In the genomic region with DNA sequence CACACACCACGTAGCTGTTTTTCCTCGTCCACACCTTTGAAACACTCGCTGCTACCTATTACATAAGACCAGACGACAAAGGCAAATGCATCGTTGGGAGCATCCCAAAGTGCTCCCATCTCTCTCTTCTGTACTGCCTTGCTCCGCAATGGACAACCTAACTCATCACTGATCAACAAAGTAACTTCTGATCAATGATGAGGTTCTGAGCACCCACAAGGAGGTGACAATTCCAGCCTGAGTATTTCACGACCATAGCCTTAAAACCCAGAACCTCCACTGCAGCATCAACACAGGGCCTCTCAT, we compare ENCODE assay signal across 8 mouse cellular contexts. TPM values are rescaled to one million over a fixed set of nuclear protein-coding genes. Genes with fewer than 3 reads are reported as not detected.
DNase-seq lines count a peak whose midpoint lies in the region; ATAC-seq and TF ChIP-seq lines count a peak whose summit lies in the region.

No protein-coding gene starts in this region.

- peaks cover 49% of the 10 kb centered on the region for H3K36me3 ChIP-seq in E14TG2a.4 (ENCODE audit: insufficient read depth, low read length)
- H3K36me3 ChIP-seq in forebrain, embryonic 14.5 days (ENCODE audit: control insufficient read depth, insufficient read depth, low read length) = no peaks in the 10 kb centered on the region
- H3K36me3 ChIP-seq in limb, embryonic 15.5 days = no peaks in the 10 kb centered on the region

- ATAC-seq in cerebellum, adult (ENCODE audit: insufficient number of reproducible peaks, low FRiP score, low TSS enrichment) = no peak
- ATAC-seq in forebrain, embryonic 14.5 days = no peak
- no peak for ATAC-seq in limb, embryonic 15.5 days (ENCODE audit: insufficient number of reproducible peaks, low FRiP score, low TSS enrichment, low read depth)

- H3K9ac ChIP-seq in forebrain, embryonic 14.5 days (ENCODE audit: low read length) = peak overlapping the region; percentile 97
- H3K9ac ChIP-seq in limb, embryonic 15.5 days = no peak overlapping the region

- peaks cover 15% of the 10 kb centered on the region for H3K27me3 ChIP-seq in E14TG2a.4 (ENCODE audit: insufficient read depth, low read length)
- 0 out of 2 replicates have a peak, but pooled peaks cover 3% of the 10 kb centered on the region for H3K27me3 ChIP-seq in forebrain, embryonic 14.5 days (replicated peaks; ENCODE audit: control insufficient read depth, insufficient read depth, low read length)
- H3K27me3 ChIP-seq in limb, embryonic 15.5 days = peaks cover 30% of the 10 kb centered on the region

- H3K9me3 ChIP-seq in E14TG2a.4 (ENCODE audit: low read length) = no peaks in the 10 kb centered on the region
- H3K9me3 ChIP-seq in forebrain, embryonic 14.5 days (replicated peaks; ENCODE audit: control insufficient read depth, low read length) = no peaks in the 10 kb centered on the region
- H3K9me3 ChIP-seq in limb, embryonic 15.5 days = no peaks in the 10 kb centered on the region

- H3K4me3 ChIP-seq in E14TG2a.4 (replicated peaks; ENCODE audit: low read length) = peak overlapping the region; percentile 90
- peak overlapping the region; percentile 90 for H3K4me3 ChIP-seq in forebrain, embryonic 14.5 days (ENCODE audit: low read depth, low read length)
- H3K4me3 ChIP-seq in limb, embryonic 15.5 days = peak overlapping the region; percentile 74

- 30% methylated on average over 7 of the region's 7 CpGs for WGBS in forebrain, embryonic 14.5 days
- WGBS in limb, embryonic 15.5 days = 50% methylated on average over 7 of the region's 7 CpGs

- H3K4me2 ChIP-seq in forebrain, embryonic 14.5 days (ENCODE audit: low read length) = peak overlapping the region; percentile 66
- peak overlapping the region; percentile 97; the same call in 1 of the 2 replicates for H3K4me2 ChIP-seq in limb, embryonic 15.5 days

- TF ChIP-seq CTCF in E14TG2a.4 (conservative IDR thresholded peaks at IDR 0.05; ENCODE audit: low read length) = no peak

- H3K4me1 ChIP-seq in E14TG2a.4 (replicated peaks; ENCODE audit: low read depth, low read length) = peaks cover 83% of the 10 kb centered on the region
- H3K4me1 ChIP-seq in forebrain, embryonic 14.5 days (ENCODE audit: control insufficient read depth, insufficient read depth, low read length) = peaks cover 45% of the 10 kb centered on the region
- H3K4me1 ChIP-seq in limb, embryonic 15.5 days = peaks cover 42% of the 10 kb centered on the region

- peak; percentile 67 for DNase-seq in cerebellum, adult 11-12 months
- DNase-seq in forebrain, embryonic 14.5 days (ENCODE audit: low spot score) = no peak
- no peak for DNase-seq in thymus, postnatal 25 days
- no peak for DNase-seq in adrenal gland, postnatal 25 days
- no peak for DNase-seq in adrenal gland, postnatal 10 days

- no peak overlapping the region for H3K27ac ChIP-seq in forebrain, embryonic 14.5 days (ENCODE audit: low read depth, low read length)
- H3K27ac ChIP-seq in limb, embryonic 15.5 days = no peak overlapping the region

RNA-seq across cellular contexts. Expression of a gene that starts 2.6 kb away (rescaled TPM):
- polyA plus RNA-seq in forebrain, embryonic 14.5 days (2014; fragmentation: Nextera tagmentation; extraction: Ambion mirVana) = 17.5 and 24.5 TPM in 2 replicates
- polyA plus RNA-seq in limb, embryonic 15.5 days (2015; fragmentation: Nextera tagmentation; extraction: Ambion mirVana) = 4.0 and 4.3 TPM in 2 replicates
- total RNA-seq in adrenal gland, postnatal 25 days (2021) = 13.4 and 14.7 TPM in 2 replicates
- 10 to 100 TPM in 1 of 2 experiments, 1 to 10 TPM in 1; 9.3 to 13.2 TPM for total RNA-seq in adrenal gland, postnatal 10 days (2021)
